Mouse (Mus musculus): Measurements from ENCODE around the gene Aoc2. TPM values are rescaled to one million over a fixed set of nuclear protein-coding genes. Genes with fewer than 3 reads are reported as not detected.

Aoc2 gene
- polyA plus RNA-seq (2014; fragmentation: Illumina TruSeq; extraction: RNeasy Lipid Tissue Mini Kit (QIAGEN cat#74804); ENCODE audit: low read depth, low replicate concordance), result not detected

GRCm38 (mm10) chr11:101324763-101325162 lies at the start of gene Aoc2:
Gene Aoc2 (plus strand): TSS chr11:101325063.

GRCm38 (mm10) chr11:101278223-101279192 lies 46.4 kb upstream of the Aoc2 start, which contains the start of the genes Cntd1 and Coa3:
Gene Cntd1 (plus strand): TSS chr11:101279012.
Gene Coa3 (minus strand): TSS chr11:101279114.

GRCm38 (mm10) chr11:101302004-101302798 lies 22.7 kb upstream of the Aoc2 start, which contains the start of gene Becn1:
Gene Becn1 (minus strand): TSS chr11:101302286.

DNA sequence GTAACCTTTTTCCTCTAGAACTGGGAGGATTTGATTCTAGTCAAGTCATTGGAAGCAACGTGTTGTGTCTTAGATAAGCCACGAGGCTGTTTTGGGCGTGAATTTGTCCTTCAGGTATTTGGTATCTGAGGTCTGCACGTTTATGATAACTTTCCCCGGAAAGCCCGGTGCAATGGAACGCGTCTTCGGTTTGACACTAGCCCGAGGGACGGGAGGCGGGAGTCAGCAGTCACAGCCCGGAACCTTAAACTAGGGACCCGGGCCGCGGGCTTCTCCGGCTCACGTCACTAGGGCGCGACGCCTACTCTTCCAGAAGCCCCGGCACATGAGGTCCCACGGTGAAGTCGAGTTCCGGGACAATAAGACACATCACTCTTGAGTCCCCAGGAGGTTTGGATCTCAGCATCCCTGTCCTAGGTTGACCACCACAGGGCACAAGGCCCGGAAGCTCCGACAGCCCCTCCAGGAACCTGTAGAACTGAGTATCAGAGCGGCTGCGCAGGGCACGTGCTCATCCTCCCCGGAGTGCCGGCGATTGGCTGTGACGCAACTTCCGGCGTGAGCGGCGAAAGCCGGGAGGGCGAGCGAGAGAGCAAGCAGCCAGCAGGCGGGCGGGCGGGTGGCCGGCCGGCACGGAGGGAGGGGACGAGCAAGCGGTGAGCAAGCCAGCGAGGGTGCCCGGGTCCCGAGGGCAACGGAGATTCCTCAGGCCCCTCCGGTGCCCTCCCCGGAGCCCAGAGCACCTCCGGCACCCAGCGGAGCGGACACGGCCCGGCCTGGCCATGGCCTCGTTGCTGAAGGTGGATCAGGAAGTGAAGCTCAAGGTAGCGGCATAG lies 9.0 kb upstream of the Aoc2 start, which contains the start of gene Psme3:
TSS of gene Psme3 (plus strand) at position 549 of the 836 bp plus-strand sequence.

DNA sequence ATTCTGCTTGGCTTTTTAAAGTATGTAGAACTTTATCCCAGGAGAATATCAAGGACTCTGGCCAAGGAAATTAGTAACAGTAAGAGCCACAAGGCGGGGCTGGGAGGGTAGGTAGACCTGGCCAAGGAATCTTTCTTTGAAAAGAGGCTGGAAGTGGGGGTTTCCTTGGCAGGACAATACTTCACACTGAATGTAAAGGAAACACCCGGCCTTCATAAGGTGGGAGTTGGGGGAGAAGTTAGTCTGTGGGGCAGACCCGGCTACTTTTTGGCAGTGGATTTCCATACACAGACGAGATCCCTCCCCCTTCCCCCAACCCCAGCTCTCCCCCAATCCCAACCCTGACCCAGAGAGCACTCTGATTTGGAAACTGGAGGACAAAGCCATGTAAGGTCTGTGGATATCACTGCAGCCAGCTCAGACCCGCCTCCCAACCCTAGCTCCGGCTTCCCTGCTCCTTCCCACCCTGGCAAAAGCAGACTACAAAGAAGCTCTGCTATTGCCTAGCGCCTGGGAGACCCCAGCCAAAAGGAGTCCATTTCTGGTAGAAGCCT lies 5.6 kb downstream of the Aoc2 start, which contains the start of gene Aoc3:
TSS of gene Aoc3 (plus strand) at position 235 of the 554 bp plus-strand sequence.

GRCm38 (mm10) chr11:101367326-101367935 lies 42.6 kb downstream of the Aoc2 start, which contains the start of gene G6pc:
Gene G6pc (plus strand): TSS chr11:101367561.

Other genes starting within 250 kb of the Aoc2 start
- gene Hsd17b1, start 246.7 kb upstream of the Aoc2 start, polyA plus RNA-seq (2014; fragmentation: Illumina TruSeq; extraction: RNeasy Lipid Tissue Mini Kit (QIAGEN cat#74804); ENCODE audit: low read depth, low replicate concordance), result not detected
- 11.6 TPM for gene Coasy, start 242.5 kb upstream of the Aoc2 start, polyA plus RNA-seq (2014; fragmentation: Illumina TruSeq; extraction: RNeasy Lipid Tissue Mini Kit (QIAGEN cat#74804); ENCODE audit: low read depth, low replicate concordance)
- 40.8 TPM for gene Mlx, start 237.8 kb upstream of the Aoc2 start, polyA plus RNA-seq (2014; fragmentation: Illumina TruSeq; extraction: RNeasy Lipid Tissue Mini Kit (QIAGEN cat#74804); ENCODE audit: low read depth, low replicate concordance)
- gene Psmc3ip, start 229.6 kb upstream of the Aoc2 start, polyA plus RNA-seq (2014; fragmentation: Illumina TruSeq; extraction: RNeasy Lipid Tissue Mini Kit (QIAGEN cat#74804); ENCODE audit: low read depth, low replicate concordance), result not detected
- 43.4 TPM for gene Retreg3, start 205.2 kb upstream of the Aoc2 start, polyA plus RNA-seq (2014; fragmentation: Illumina TruSeq; extraction: RNeasy Lipid Tissue Mini Kit (QIAGEN cat#74804); ENCODE audit: low read depth, low replicate concordance)
- 1.6 TPM for gene Tubg1, start 205.1 kb upstream of the Aoc2 start, polyA plus RNA-seq (2014; fragmentation: Illumina TruSeq; extraction: RNeasy Lipid Tissue Mini Kit (QIAGEN cat#74804); ENCODE audit: low read depth, low replicate concordance)
- gene Tubg2, start 169.2 kb upstream of the Aoc2 start, polyA plus RNA-seq (2014; fragmentation: Illumina TruSeq; extraction: RNeasy Lipid Tissue Mini Kit (QIAGEN cat#74804); ENCODE audit: low read depth, low replicate concordance), result not detected
- 0.08 TPM for gene Cntnap1, start 154.5 kb upstream of the Aoc2 start, polyA plus RNA-seq (2014; fragmentation: Illumina TruSeq; extraction: RNeasy Lipid Tissue Mini Kit (QIAGEN cat#74804); ENCODE audit: low read depth, low replicate concordance)
- gene Plekhh3, start 153.7 kb upstream of the Aoc2 start, polyA plus RNA-seq (2014; fragmentation: Illumina TruSeq; extraction: RNeasy Lipid Tissue Mini Kit (QIAGEN cat#74804); ENCODE audit: low read depth, low replicate concordance), result not detected
- not detected for gene Ccr10, start 149.6 kb upstream of the Aoc2 start, polyA plus RNA-seq (2014; fragmentation: Illumina TruSeq; extraction: RNeasy Lipid Tissue Mini Kit (QIAGEN cat#74804); ENCODE audit: low read depth, low replicate concordance)
- 6.2 TPM for gene Ezh1, start 98.6 kb upstream of the Aoc2 start, polyA plus RNA-seq (2014; fragmentation: Illumina TruSeq; extraction: RNeasy Lipid Tissue Mini Kit (QIAGEN cat#74804); ENCODE audit: low read depth, low replicate concordance)
- 4.4 TPM for gene Ramp2, start 79.0 kb upstream of the Aoc2 start, polyA plus RNA-seq (2014; fragmentation: Illumina TruSeq; extraction: RNeasy Lipid Tissue Mini Kit (QIAGEN cat#74804); ENCODE audit: low read depth, low replicate concordance)
- gene Vps25, start 71.4 kb upstream of the Aoc2 start, polyA plus RNA-seq (2014; fragmentation: Illumina TruSeq; extraction: RNeasy Lipid Tissue Mini Kit (QIAGEN cat#74804); ENCODE audit: low read depth, low replicate concordance), result 82.1 TPM
- not detected for gene Wnk4, start 64.5 kb upstream of the Aoc2 start, polyA plus RNA-seq (2014; fragmentation: Illumina TruSeq; extraction: RNeasy Lipid Tissue Mini Kit (QIAGEN cat#74804); ENCODE audit: low read depth, low replicate concordance)
- not detected for gene Cntd1, start 46.1 kb upstream of the Aoc2 start, polyA plus RNA-seq (2014; fragmentation: Illumina TruSeq; extraction: RNeasy Lipid Tissue Mini Kit (QIAGEN cat#74804); ENCODE audit: low read depth, low replicate concordance)
- gene Coa3, start 45.9 kb upstream of the Aoc2 start, polyA plus RNA-seq (2014; fragmentation: Illumina TruSeq; extraction: RNeasy Lipid Tissue Mini Kit (QIAGEN cat#74804); ENCODE audit: low read depth, low replicate concordance), result 11.5 TPM
- 49.8 TPM for gene Becn1, start 22.8 kb upstream of the Aoc2 start, polyA plus RNA-seq (2014; fragmentation: Illumina TruSeq; extraction: RNeasy Lipid Tissue Mini Kit (QIAGEN cat#74804); ENCODE audit: low read depth, low replicate concordance)
- 96.3 TPM for gene Psme3, start 8.8 kb upstream of the Aoc2 start, polyA plus RNA-seq (2014; fragmentation: Illumina TruSeq; extraction: RNeasy Lipid Tissue Mini Kit (QIAGEN cat#74804); ENCODE audit: low read depth, low replicate concordance)
- gene Aoc3, start 5.5 kb downstream of the Aoc2 start, polyA plus RNA-seq (2014; fragmentation: Illumina TruSeq; extraction: RNeasy Lipid Tissue Mini Kit (QIAGEN cat#74804); ENCODE audit: low read depth, low replicate concordance), result 0.16 TPM
- gene G6pc, start 42.5 kb downstream of the Aoc2 start, polyA plus RNA-seq (2014; fragmentation: Illumina TruSeq; extraction: RNeasy Lipid Tissue Mini Kit (QIAGEN cat#74804); ENCODE audit: low read depth, low replicate concordance), result 315 TPM
- 5.7 TPM for gene Aarsd1, start 92.6 kb downstream of the Aoc2 start, polyA plus RNA-seq (2014; fragmentation: Illumina TruSeq; extraction: RNeasy Lipid Tissue Mini Kit (QIAGEN cat#74804); ENCODE audit: low read depth, low replicate concordance)
- gene Gm27029, start 99.7 kb downstream of the Aoc2 start, polyA plus RNA-seq (2014; fragmentation: Illumina TruSeq; extraction: RNeasy Lipid Tissue Mini Kit (QIAGEN cat#74804); ENCODE audit: low read depth, low replicate concordance), result 0.95 TPM
- 1.6 TPM for gene Rundc1, start 100.0 kb downstream of the Aoc2 start, polyA plus RNA-seq (2014; fragmentation: Illumina TruSeq; extraction: RNeasy Lipid Tissue Mini Kit (QIAGEN cat#74804); ENCODE audit: low read depth, low replicate concordance)
- gene Ptges3l, start 100.3 kb downstream of the Aoc2 start, polyA plus RNA-seq (2014; fragmentation: Illumina TruSeq; extraction: RNeasy Lipid Tissue Mini Kit (QIAGEN cat#74804); ENCODE audit: low read depth, low replicate concordance), result not detected
- gene Rpl27, start 117.2 kb downstream of the Aoc2 start, polyA plus RNA-seq (2014; fragmentation: Illumina TruSeq; extraction: RNeasy Lipid Tissue Mini Kit (QIAGEN cat#74804); ENCODE audit: low read depth, low replicate concordance), result 30.0 TPM
- 3.8 TPM for gene Ifi35, start 123.3 kb downstream of the Aoc2 start, polyA plus RNA-seq (2014; fragmentation: Illumina TruSeq; extraction: RNeasy Lipid Tissue Mini Kit (QIAGEN cat#74804); ENCODE audit: low read depth, low replicate concordance)
- 10.8 TPM for gene Rnd2, start 139.9 kb downstream of the Aoc2 start, polyA plus RNA-seq (2014; fragmentation: Illumina TruSeq; extraction: RNeasy Lipid Tissue Mini Kit (QIAGEN cat#74804); ENCODE audit: low read depth, low replicate concordance)
- gene Vat1, start 141.2 kb downstream of the Aoc2 start, polyA plus RNA-seq (2014; fragmentation: Illumina TruSeq; extraction: RNeasy Lipid Tissue Mini Kit (QIAGEN cat#74804); ENCODE audit: low read depth, low replicate concordance), result 1.9 TPM
- gene Brca1, start 226.9 kb downstream of the Aoc2 start, polyA plus RNA-seq (2014; fragmentation: Illumina TruSeq; extraction: RNeasy Lipid Tissue Mini Kit (QIAGEN cat#74804); ENCODE audit: low read depth, low replicate concordance), result 0.58 TPM
- 155 TPM for gene Nbr1, start 227.1 kb downstream of the Aoc2 start, polyA plus RNA-seq (2014; fragmentation: Illumina TruSeq; extraction: RNeasy Lipid Tissue Mini Kit (QIAGEN cat#74804); ENCODE audit: low read depth, low replicate concordance)